Mouse (Mus musculus): Measurements from ENCODE around the gene Slc30a2. TPM values are rescaled to one million over a fixed set of nuclear protein-coding genes. Genes with fewer than 3 reads are reported as not detected.
"Not testable (repeated sequence)": the region's sequence is repeated elsewhere in the genome, so short reads cannot be mapped to it uniquely, and the experiment has no call there.

Gene Slc30a2
- total RNA-seq (2015) (0.07 and 0.15 TPM in 2 replicates), total RNA-seq (2017) (not detected in 2 replicates)

GRCm38 (mm10) chr4:134343071-134344031, at the start of gene Slc30a2:
Gene Slc30a2 (plus strand): TSS chr4:134343181.
- peak; percentile 31; the same call in 1 of the 2 replicates for ATAC-seq (replicated peaks; ENCODE audit: poor library complexity)

- ATAC-seq (replicated peaks; ENCODE audit: poor library complexity) = no peak
These were observed 49.3 kb upstream of the Slc30a2 start for GRCm38 (mm10) chr4:134293692-134294163.

GRCm38 (mm10) chr4:134296096-134296495, 46.9 kb upstream of the Slc30a2 start:
- ATAC-seq (replicated peaks; ENCODE audit: poor library complexity) = not testable (repeated sequence)

- ATAC-seq (replicated peaks; ENCODE audit: poor library complexity) = no peak
These were observed 46.5 kb upstream of the Slc30a2 start for GRCm38 (mm10) chr4:134296523-134296922.

GRCm38 (mm10) chr4:134297369-134297768, 45.6 kb upstream of the Slc30a2 start:
- no peak for ATAC-seq (replicated peaks; ENCODE audit: poor library complexity)

GRCm38 (mm10) chr4:134298626-134299497, 44.1 kb upstream of the Slc30a2 start:
- ATAC-seq (replicated peaks; ENCODE audit: poor library complexity) = no peak

- peak; percentile 37; the same call in 1 of the 2 replicates for ATAC-seq (replicated peaks; ENCODE audit: poor library complexity)
These were observed 43.5 kb upstream of the Slc30a2 start for GRCm38 (mm10) chr4:134299498-134299810.

GRCm38 (mm10) chr4:134300316-134300715, 42.7 kb upstream of the Slc30a2 start:
- peak; percentile 48 for ATAC-seq (replicated peaks; ENCODE audit: poor library complexity)

GRCm38 (mm10) chr4:134302084-134302483, 40.9 kb upstream of the Slc30a2 start:
- no peak for ATAC-seq (replicated peaks; ENCODE audit: poor library complexity)

GRCm38 (mm10) chr4:134306963-134307362, 36.0 kb upstream of the Slc30a2 start:
- ATAC-seq (replicated peaks; ENCODE audit: poor library complexity) = no peak

- ATAC-seq (replicated peaks; ENCODE audit: poor library complexity) = peak; percentile 94
These were observed 35.5 kb upstream of the Slc30a2 start for GRCm38 (mm10) chr4:134307367-134308072.

- no peak for ATAC-seq (replicated peaks; ENCODE audit: poor library complexity)
These were observed 32.9 kb upstream of the Slc30a2 start for GRCm38 (mm10) chr4:134310106-134310505.

- no peak for ATAC-seq (replicated peaks; ENCODE audit: poor library complexity)
These were observed 32.3 kb upstream of the Slc30a2 start for GRCm38 (mm10) chr4:134310656-134311055.

- ATAC-seq (replicated peaks; ENCODE audit: poor library complexity) = no peak
These were observed 31.2 kb upstream of the Slc30a2 start for GRCm38 (mm10) chr4:134311784-134312183.

GRCm38 (mm10) chr4:134312341-134312740, 30.6 kb upstream of the Slc30a2 start:
- no peak for ATAC-seq (replicated peaks; ENCODE audit: poor library complexity)

- ATAC-seq (replicated peaks; ENCODE audit: poor library complexity) = no peak
These were observed 30.1 kb upstream of the Slc30a2 start for GRCm38 (mm10) chr4:134312901-134313300.

- ATAC-seq (replicated peaks; ENCODE audit: poor library complexity) = no peak
These were observed 28.8 kb upstream of the Slc30a2 start for GRCm38 (mm10) chr4:134314081-134314655.

GRCm38 (mm10) chr4:134314876-134315275, 28.1 kb upstream of the Slc30a2 start, which contains the start of gene Trim63:
Gene Trim63 (plus strand): TSS chr4:134315120.
- ATAC-seq (replicated peaks; ENCODE audit: poor library complexity) = no peak

- no peak for ATAC-seq (replicated peaks; ENCODE audit: poor library complexity)
These were observed 27.5 kb upstream of the Slc30a2 start for GRCm38 (mm10) chr4:134315470-134315869.

- ATAC-seq (replicated peaks; ENCODE audit: poor library complexity) = 0 out of 2 replicates have a peak, but pooled peaks have one; percentile 20
These were observed 26.6 kb upstream of the Slc30a2 start for GRCm38 (mm10) chr4:134316390-134316789.

All from megakaryocyte progenitor cell, adult 5-6 weeks (primary cell).